Mouse (Mus musculus): Measurements from ENCODE around the gene Ccs.

DNA sequence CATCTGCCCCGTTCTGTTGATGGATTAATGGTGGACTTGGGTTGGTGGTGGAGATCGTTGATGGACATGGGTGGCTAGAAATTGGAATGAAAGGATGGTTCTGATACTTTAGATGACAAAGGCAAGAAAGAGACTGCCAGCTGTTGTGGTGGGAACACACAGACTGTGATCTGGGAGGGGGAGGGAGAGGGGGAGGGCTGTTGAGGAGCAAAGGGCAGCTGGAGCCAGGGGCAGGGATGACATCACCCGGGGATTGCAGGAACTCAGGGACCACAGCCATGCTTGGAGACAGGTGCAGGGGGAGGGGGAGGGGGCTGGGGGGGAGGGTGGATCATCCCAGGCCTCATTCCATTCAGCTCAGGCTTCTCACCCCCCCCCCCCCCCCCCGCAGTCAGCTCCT is 37.1 kb upstream of the Ccs start:
- no peak for TF ChIP-seq CTCF (IDR thresholded peaks at IDR 0.05; ENCODE audit: control insufficient read depth, insufficient read depth, low read length)
- no peak for TF ChIP-seq POLR2A (IDR thresholded peaks at IDR 0.05; ENCODE audit: borderline replicate concordance, control insufficient read depth, low read depth, low read length)

All from bone marrow, adult 2 months (tissue).